Mouse (Mus musculus) CH12.LX (cell line): ENCODE results near the gene Gm11627. TPM values are rescaled to one million over a fixed set of nuclear protein-coding genes. Genes with fewer than 3 reads are reported as not detected.

Experiments used
- DNase-seq: peaks from one replicate; pipeline ENCODE4 v3.0.0-alpha.2; 2013; ENCODE audit errors: extremely low read depth
- H3K27ac ChIP-seq: 2 replicates; pipeline ENCODE4 v1.5.1; 2012; ENCODE audit warnings: low read depth, mild to moderate bottlenecking, control low read depth, moderate library complexity; ENCODE audit not compliant: insufficient read depth
- H3K27me3 ChIP-seq: replicated peaks from 2 replicates; pipeline ENCODE3; 2012; ENCODE audit warnings: inconsistent platforms
- H3K36me3 ChIP-seq, 2 experiments: replicated peaks in 1 of 2; 2 replicates each; pipeline versions ENCODE3 to v1.6.1; 2012; ENCODE audit warnings: inconsistent platforms in 1 of 2, low read length in 1 of 2, mild to moderate bottlenecking in 1 of 2, mixed read lengths in 1 of 2, moderate library complexity in 1 of 2; ENCODE audit not compliant: control insufficient read depth in 1 of 2, insufficient read depth in 1 of 2
- H3K4me1 ChIP-seq, 2 experiments: 2 replicates each; pipeline ENCODE4 v1.6.1; 2012; ENCODE audit warnings: inconsistent platforms in 1 of 2, moderate library complexity in 1 of 2; ENCODE audit not compliant: insufficient read depth in 2 of 2, control insufficient read depth in 1 of 2
- H3K4me2 ChIP-seq: 2 replicates; pipeline ENCODE4 v1.6.1; 2012; ENCODE audit warnings: low read depth, mild to moderate bottlenecking, control low read depth; ENCODE audit not compliant: poor library complexity, insufficient read depth, severe bottlenecking
- H3K4me3 ChIP-seq, 3 experiments: fragments of 150-350 bp in 1 of 3; sonication (generic) in 1 of 3; replicated peaks in 1 of 3; 2 replicates each; pipeline versions ENCODE3 to v1.5.1; 2011 to 2012; ENCODE audit warnings: low read depth in 2 of 3, low read length in 2 of 3, mild to moderate bottlenecking in 2 of 3, moderate library complexity in 2 of 3, control low read depth in 1 of 3, improper control_type of control experiment in 1 of 3, inconsistent platforms in 1 of 3, mixed read lengths in 1 of 3; ENCODE audit not compliant: poor library complexity in 1 of 3
- H3K79me2 ChIP-seq: replicated peaks from 2 replicates; pipeline ENCODE4 v1.6.1; 2012; ENCODE audit warnings: mild to moderate bottlenecking, moderate library complexity; ENCODE audit not compliant: control insufficient read depth, poor library complexity, insufficient read depth, severe bottlenecking; ENCODE audit errors: extremely low read depth
- H3K9ac ChIP-seq: 2 replicates; pipeline ENCODE4 v1.6.1; 2012; ENCODE audit warnings: low read depth, mild to moderate bottlenecking, control low read depth, moderate library complexity; ENCODE audit not compliant: insufficient read depth
- H3K9me3 ChIP-seq: replicated peaks from 2 replicates; pipeline ENCODE3; 2012; ENCODE audit warnings: low read length, inconsistent platforms, mixed read lengths
- BHLHE40 ChIP-seq: IDR thresholded peaks from 2 replicates; pipeline ENCODE4 v1.6.1; 2011; ENCODE audit warnings: mild to moderate bottlenecking, low read depth, low read length, improper control_type of control experiment
- CTCF ChIP-seq, 2 experiments: IDR thresholded peaks in 1 of 2; conservative IDR thresholded peaks in 1 of 2; 2 replicates each; pipeline ENCODE4 v1.5.1; 2011 to 2012; ENCODE audit warnings: low read depth in 2 of 2, low read length in 2 of 2, improper control_type of control experiment in 1 of 2, inconsistent platforms in 1 of 2, mild to moderate bottlenecking in 1 of 2, moderate library complexity in 1 of 2
- E2F4 ChIP-seq: IDR thresholded peaks from 2 replicates; pipeline ENCODE4 v1.6.1; 2011; ENCODE audit warnings: low read depth, low read length, improper control_type of control experiment; ENCODE audit not compliant: insufficient replicate concordance
- EP300 ChIP-seq: IDR thresholded peaks from 2 replicates; pipeline ENCODE4 v1.6.1; 2011; ENCODE audit warnings: low read length, improper control_type of control experiment
- IRF4 ChIP-seq: IDR thresholded peaks from 2 replicates; pipeline ENCODE4 v1.6.1; 2014; ENCODE audit warnings: low read depth, mild to moderate bottlenecking, inconsistent platforms, low read length, improper control_type of control experiment
- KAT2A ChIP-seq: IDR thresholded peaks from 2 replicates; pipeline ENCODE4 v1.6.1; 2012; ENCODE audit warnings: low read length, improper control_type of control experiment, inconsistent platforms; ENCODE audit not compliant: insufficient replicate concordance
- MAFK ChIP-seq: IDR thresholded peaks from 2 replicates; pipeline ENCODE4 v1.6.1; 2011; ENCODE audit warnings: low read length, improper control_type of control experiment; ENCODE audit not compliant: insufficient replicate concordance
- MXI1 ChIP-seq: IDR thresholded peaks from 2 replicates; pipeline ENCODE4 v1.6.1; 2011; ENCODE audit warnings: mild to moderate bottlenecking, low read depth, low read length, improper control_type of control experiment
- MYC ChIP-seq: IDR thresholded peaks from 2 replicates; pipeline ENCODE4 v1.6.1; 2011; ENCODE audit warnings: low read depth, mild to moderate bottlenecking, improper control_type of control experiment, low read length
- PAX5 ChIP-seq: IDR thresholded peaks from 2 replicates; pipeline ENCODE4 v1.6.1; 2012; ENCODE audit warnings: low read length, inconsistent platforms, mixed read lengths
- POLR2A ChIP-seq: IDR thresholded peaks from 2 replicates; pipeline ENCODE4 v1.6.1; 2011; ENCODE audit warnings: low read depth, mild to moderate bottlenecking, improper control_type of control experiment, low read length
- RAD21 ChIP-seq: IDR thresholded peaks from 2 replicates; pipeline ENCODE4 v1.6.1; 2011; ENCODE audit warnings: low read depth, mild to moderate bottlenecking, low read length, improper control_type of control experiment, moderate library complexity
- RCOR1 ChIP-seq: conservative IDR thresholded peaks from 2 replicates; pipeline ENCODE4 v1.6.1; 2012; ENCODE audit warnings: low read depth, mild to moderate bottlenecking, inconsistent platforms, low read length, improper control_type of control experiment
- SIN3A ChIP-seq: IDR thresholded peaks from 2 replicates; pipeline ENCODE4 v1.6.1; 2012; ENCODE audit warnings: low read length, improper control_type of control experiment, inconsistent platforms
- SMC3 ChIP-seq: IDR thresholded peaks from 2 replicates; pipeline ENCODE4 v1.6.1; 2011; ENCODE audit warnings: low read depth, low read length, improper control_type of control experiment
- TCF12 ChIP-seq: IDR thresholded peaks from 2 replicates; pipeline ENCODE4 v1.6.1; 2014; ENCODE audit warnings: low read depth, mild to moderate bottlenecking, inconsistent platforms, low read length, improper control_type of control experiment
- ZC3H11A ChIP-seq: IDR thresholded peaks from 2 replicates; pipeline ENCODE4 v1.6.1; 2012; ENCODE audit warnings: low read depth, mild to moderate bottlenecking, inconsistent platforms, low read length, improper control_type of control experiment
- ZMIZ1 ChIP-seq: IDR thresholded peaks from 2 replicates; pipeline ENCODE4 v1.6.1; 2012; ENCODE audit warnings: low read depth, mild to moderate bottlenecking, inconsistent platforms, low read length, improper control_type of control experiment
- ZNF384 ChIP-seq: IDR thresholded peaks from 2 replicates; pipeline ENCODE4 v1.6.1; 2012; ENCODE audit warnings: low read depth, low read length, improper control_type of control experiment, inconsistent platforms
- dilution Hi-C: fragments of 300-500 bp; cut with MboI; formaldehyde crosslinking; loops from 2 replicates; pipeline ENCODE4 v1.14.3; 2020; ENCODE audit warnings: low sequenced_read_pairs; ENCODE audit not compliant: extremely low pct_unique_long_range_greater_than_20kb, extremely low pct_ligation_motif_present
- in situ Hi-C: fragments of 300-500 bp; cut with MboI; formaldehyde crosslinking; loops from 3 replicates; pipeline ENCODE4 v1.14.3; 2019; ENCODE audit warnings: low sequenced_read_pairs, low pct_ligation_motif_present, low pct_unique_long_range_greater_than_20kb, mixed read lengths
- polyA plus RNA-seq: library from polyadenylated mRNA; unstranded; fragments of >175 nt; gene quantifications from 2 replicates; pipeline ENCODE4 v1.2.1, GENCODE M21; 2012; ENCODE audit warnings: low read depth; ENCODE audit not compliant: insufficient read length
- total RNA-seq, 2 experiments: library from RNA; depleted of rRNA; stranded (reverse); fragments of 300-350 nt in 1 of 2; fragments of >200 nt in 1 of 2; gene quantifications; 2 replicates each; pipeline ENCODE4 v1.2.3; 2012 to 2014

The Gm11627 gene
- total and polyA plus RNA-seq, 3 experiments = 0.42 to 0.63 TPM; not detected in 1

- H3K79me2 ChIP-seq = no peaks in the 10 kb centered on the region
- no peaks in the 10 kb centered on the region for H3K9me3 ChIP-seq
- DNase-seq = no peak
- H3K9ac ChIP-seq = no peak overlapping the region
- no peak overlapping the region for H3K4me2 ChIP-seq
- no peak for TF ChIP-seq EP300
- no peak for TF ChIP-seq TCF12
- TF ChIP-seq KAT2A = no peak
- no peak for TF ChIP-seq MXI1
- no peak for TF ChIP-seq BHLHE40
- TF ChIP-seq SIN3A = no peak
- no peak for TF ChIP-seq MAFK
- TF ChIP-seq ZC3H11A = no peak
- TF ChIP-seq RAD21 = no peak
- no peak for TF ChIP-seq CTCF (conservative IDR thresholded peaks at IDR 0.05 in 1 of 2, IDR thresholded peaks at IDR 0.05 in 1 of 2; ENCODE audit: low read depth in 2 of 2, low read length in 2 of 2)
- no peak for TF ChIP-seq ZMIZ1
- TF ChIP-seq RCOR1 = no peak
- no peak for TF ChIP-seq ZNF384
- H3K36me3 ChIP-seq = no peaks in the 10 kb centered on the region
- H3K4me3 ChIP-seq = no peak overlapping the region
- peaks cover 0 to 12% of the 10 kb centered on the region in 2 experiments; a peak in 2 of 4 replicates for H3K4me1 ChIP-seq
- in situ Hi-C loops = no loop called here
- dilution Hi-C loops = no loop called here
- H3K27me3 ChIP-seq = peaks cover 79% of the 10 kb centered on the region
- H3K27ac ChIP-seq = no peak overlapping the region
Observed at GRCm38 (mm10) chr11:102580034-102580330, 721 bp upstream of the Gm11627 start.

GRCm38 (mm10) chr11:102578341-102579118 lies 731 bp downstream of the Gm11627 start:
- DNase-seq = peak; percentile 93
- peak overlapping the region; percentile 20 to 46 (median 35) for H3K4me3 ChIP-seq

More at GRCm38 (mm10) chr11:102578341-102579118, 731 bp downstream of the Gm11627 start:
- H3K27ac ChIP-seq = no peak overlapping the region
- peaks cover 71% of the 10 kb centered on the region for H3K27me3 ChIP-seq
- TF ChIP-seq PAX5 = no peak
- TF ChIP-seq SMC3 = peak; percentile 61
- TF ChIP-seq IRF4 = peak; percentile 39; the same call in 1 of the 2 replicates
- no peak for TF ChIP-seq POLR2A
- peak; percentile 87 to 96 for TF ChIP-seq CTCF (conservative IDR thresholded peaks at IDR 0.05 in 1 of 2, IDR thresholded peaks at IDR 0.05 in 1 of 2; ENCODE audit: low read depth in 2 of 2, low read length in 2 of 2)
- no peak for TF ChIP-seq E2F4
- TF ChIP-seq ZNF384 = peak; percentile 70
- TF ChIP-seq RAD21 = peak; percentile 68
- TF ChIP-seq MYC = 0 out of 2 replicates have a peak, but pooled peaks have one; percentile 20
- TF ChIP-seq, all 38 proteins: peak for 6
- Histone ChIP-seq H3K9me3 (no peaks in the 10 kb centered on the region), H3K9ac (peak overlapping the region; percentile 38), H3K36me3 (no peaks in the 10 kb centered on the region), H3K79me2 (no peaks in the 10 kb centered on the region), H3K4me1 (peaks cover 0 to 12% of the 10 kb centered on the region in 2 experiments; a peak in 2 of 4 replicates), H3K4me2 (peak overlapping the region; percentile 85)
- in situ Hi-C loops = loop anchor here (5.0 kb wide), 1 partner anchor 69 kb away; no protein-coding TSS in a partner anchor
- dilution Hi-C loops = no loop called here
